Mouse (Mus musculus) R1 (cell line): ENCODE measurements at regions not wholly inside any gene's neighbourhood (a gene's known extent, or its start where the extent isn't known, plus 50 kb on each side); places are given as distances from the start of the nearest gene placed in this dataset.

ENCODE experiments used
- DNase-seq: peaks from one replicate; pipeline ENCODE4 v3.0.0-alpha.2; 2018; ENCODE audit warnings: low read depth, low spot score

DNA sequence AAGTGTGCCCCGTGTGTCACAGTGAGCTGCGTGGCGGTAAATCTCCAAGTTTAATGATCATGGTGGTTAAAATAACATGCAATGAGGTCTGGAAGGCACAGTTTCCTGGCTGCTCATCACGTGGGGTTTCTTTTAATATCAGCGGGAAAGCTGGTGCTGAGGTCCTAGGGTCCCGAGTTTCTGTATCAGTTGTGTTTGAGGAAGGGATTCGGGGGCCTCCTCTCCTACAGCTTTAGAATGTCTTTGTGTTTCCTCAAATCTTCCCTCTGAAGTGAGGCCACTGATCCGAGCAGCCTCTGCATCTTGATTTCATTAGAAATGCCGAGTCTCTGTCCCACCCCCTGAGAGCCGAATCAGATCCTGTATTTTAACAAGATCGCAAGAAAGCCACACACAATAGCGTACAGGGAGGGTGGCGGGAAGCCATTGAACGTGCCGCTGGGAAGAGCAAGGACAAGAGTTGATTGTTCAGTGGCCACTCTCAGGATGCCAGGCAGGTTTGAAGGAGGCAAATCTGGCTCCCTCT lies 215.5 kb downstream of the Ppp4r2 start:
- DNase-seq: no peak

DNA sequence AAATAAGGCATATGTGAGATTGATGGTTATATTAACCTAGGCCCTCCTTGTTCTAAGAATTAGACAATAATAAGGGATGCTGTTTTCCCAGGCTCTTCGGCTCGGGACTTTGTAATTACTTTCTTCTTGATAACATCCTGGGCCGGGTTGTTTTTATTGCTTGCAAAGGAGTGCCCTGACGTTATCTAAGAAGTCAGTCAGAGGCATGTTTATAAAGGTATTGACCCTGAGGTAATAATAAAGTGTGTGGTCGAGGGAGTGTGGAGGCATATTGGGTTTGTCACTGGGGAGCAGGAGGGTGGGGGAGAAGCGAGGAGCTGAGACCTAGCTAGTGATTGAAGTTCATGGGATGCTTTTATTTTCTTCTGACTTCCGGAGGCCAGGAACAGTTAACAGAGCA lies 221.5 kb downstream of the Ppp4r2 start:
- no peak for DNase-seq

DNA sequence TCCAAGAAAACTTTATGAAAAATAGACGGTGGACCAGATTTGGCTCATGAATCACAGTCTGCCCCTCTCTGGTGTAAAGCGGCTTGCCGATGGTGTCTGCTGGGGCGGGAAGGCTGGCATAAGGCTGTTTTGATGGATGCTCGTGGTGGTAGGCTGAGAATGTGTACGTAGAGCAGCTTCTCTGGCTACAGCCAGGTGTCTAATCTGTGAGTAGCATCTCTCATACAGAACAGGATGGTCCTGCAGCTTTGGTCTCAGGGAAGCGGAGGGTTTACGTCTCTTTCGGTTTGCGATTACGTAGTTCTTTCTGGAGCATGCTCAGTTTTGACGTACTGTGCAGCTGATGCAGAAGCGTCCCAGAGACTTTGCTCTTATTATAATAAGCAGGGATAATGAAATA lies 222.9 kb downstream of the Ppp4r2 start:
- no peak for DNase-seq

DNA sequence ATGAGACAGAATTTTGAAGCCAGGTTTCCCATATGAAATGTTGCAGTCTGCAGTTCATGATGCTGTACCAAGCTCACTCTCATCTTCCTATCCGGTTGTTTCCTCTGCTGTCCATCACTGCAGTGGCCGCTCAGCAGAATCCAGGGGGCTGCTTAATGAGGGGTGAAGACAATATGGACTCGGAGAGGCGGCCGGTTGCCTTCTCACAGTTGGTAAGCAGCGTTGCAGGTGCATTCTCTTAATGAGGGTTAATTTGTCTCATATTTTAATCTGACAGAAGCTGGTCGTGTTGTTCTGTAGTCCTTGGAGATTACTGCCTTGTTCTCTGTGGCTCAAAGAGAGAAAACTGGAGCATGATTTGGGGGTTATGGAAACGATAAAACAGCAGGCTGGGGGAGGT lies 225.6 kb downstream of the Ppp4r2 start:
- DNase-seq: no peak

DNA sequence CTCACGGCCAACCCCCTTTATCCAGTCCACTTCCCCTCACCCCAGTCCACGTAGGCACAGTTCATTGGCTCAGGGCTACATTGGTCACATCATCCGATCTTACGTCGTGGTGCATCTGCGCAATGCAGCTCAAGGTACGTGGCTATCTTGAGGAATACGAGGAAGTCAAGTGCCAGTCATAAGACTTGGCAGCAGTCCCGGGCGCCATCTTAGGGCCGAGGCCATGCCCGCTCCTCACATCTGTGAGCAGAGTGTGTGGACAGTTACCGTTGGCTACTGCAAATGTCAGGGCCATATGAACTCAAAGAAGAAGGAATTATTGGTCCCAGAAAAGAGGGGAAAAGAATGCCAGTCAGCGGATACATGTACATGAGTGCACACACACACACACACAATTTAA lies 228.8 kb downstream of the Ppp4r2 start:
- DNase-seq: no peak

DNA sequence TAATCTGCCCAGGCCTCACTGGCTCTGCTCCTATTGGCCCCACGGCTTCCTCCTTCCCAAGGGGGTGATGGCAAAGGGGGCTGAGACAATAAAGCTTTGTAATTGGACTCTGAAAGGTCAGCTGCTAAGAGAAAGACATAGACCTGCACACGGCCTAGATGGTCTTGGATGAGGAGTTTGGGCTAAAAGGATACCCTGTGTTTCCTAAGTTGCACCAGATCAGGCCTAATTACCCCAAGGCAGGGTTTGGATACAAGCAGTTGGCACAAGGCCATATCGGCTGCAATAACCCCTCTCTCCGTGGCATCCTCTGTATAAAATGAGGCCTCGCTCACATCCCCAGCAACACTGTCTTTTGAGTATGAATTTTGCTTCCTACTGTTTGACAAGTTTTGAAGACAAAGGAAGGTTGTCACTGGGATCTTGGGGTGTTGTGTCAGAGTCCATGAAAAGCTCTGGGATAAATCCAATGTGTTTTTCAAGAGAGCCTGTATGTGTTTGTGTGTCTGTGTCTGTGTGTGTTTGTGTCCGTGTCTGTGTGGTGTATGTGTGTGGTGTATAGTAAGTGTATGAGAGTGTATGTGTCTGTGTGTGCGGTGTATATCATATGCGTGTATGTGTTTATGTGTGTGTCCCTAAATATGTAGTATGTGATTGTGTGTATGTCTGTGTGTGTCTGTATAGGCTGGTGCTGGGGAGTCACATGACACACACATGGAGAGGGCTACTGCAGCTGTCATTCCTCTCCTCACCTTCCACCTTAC lies 242.5 kb downstream of the Ppp4r2 start:
- no peak for DNase-seq

DNA sequence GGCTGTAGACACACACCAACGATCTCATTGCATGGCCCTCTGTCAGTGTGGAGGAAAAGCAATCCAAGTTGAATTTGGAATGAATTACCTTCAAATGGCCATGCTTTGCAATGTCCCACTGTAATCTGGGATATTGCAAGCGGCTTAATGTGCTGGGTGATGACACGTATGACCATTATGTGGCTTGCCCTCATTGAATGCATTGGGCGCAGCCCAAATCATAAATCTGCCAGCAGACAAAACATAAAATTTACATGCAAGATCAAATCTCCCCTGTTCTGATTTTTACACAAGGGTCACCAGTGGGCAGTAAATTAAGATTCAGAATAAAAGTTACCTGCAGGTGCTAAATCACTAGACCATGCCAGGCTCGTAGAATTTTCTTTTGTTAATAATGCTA lies 244.9 kb downstream of the Ppp4r2 start:
- DNase-seq: no peak

DNA sequence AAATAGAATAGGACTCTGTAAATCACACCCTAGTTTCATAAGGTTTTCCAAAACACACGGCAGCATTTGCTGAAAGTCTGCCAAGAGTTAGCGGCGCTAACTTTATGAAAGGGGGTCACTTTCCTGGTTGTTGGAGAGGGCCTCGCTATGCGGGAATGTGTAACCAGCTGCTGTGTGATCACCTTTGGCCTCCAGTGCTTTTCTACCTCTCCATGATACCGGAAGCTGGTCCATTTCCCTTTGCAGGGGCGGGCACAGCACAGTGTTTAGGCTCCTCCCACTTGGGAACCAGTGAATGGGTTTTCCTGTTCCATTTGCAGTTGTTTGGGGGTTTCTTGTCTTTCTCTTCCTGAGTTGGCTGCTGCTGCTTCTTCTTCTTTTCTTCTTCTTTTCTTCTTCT lies 250.3 kb downstream of the Ppp4r2 start:
- peak; percentile 26 for DNase-seq

DNA sequence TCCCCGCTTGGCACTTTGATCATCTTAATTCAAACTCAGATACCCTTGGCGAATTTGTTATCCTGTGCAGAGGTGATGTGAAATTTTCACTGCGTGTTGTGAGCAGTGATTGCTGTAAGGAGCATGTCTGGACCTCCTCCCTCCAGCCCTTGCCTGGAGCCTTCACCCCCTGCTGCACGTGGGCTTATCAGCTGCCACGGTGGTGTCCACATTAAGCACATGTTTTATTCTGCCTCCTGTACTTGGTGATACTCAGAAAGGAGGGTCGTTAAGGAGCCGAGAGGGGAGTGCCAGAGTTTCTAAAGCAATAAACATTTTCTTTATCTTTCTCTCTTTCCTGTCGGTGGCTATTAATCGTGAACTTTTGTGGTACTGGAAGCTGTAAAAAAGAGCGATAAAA lies 258.8 kb downstream of the Ppp4r2 start:
- no peak for DNase-seq
